Mouse (Mus musculus) kidney, postnatal 25 days (tissue): ENCODE results near the gene A830018L16Rik.

Source experiments
- DNase-seq, 2 experiments: peaks; one replicate each; pipeline ENCODE4 v3.0.0; 2021; ENCODE audit warnings: mixed read lengths in 2 of 2

A830018L16Rik gene

DNA sequence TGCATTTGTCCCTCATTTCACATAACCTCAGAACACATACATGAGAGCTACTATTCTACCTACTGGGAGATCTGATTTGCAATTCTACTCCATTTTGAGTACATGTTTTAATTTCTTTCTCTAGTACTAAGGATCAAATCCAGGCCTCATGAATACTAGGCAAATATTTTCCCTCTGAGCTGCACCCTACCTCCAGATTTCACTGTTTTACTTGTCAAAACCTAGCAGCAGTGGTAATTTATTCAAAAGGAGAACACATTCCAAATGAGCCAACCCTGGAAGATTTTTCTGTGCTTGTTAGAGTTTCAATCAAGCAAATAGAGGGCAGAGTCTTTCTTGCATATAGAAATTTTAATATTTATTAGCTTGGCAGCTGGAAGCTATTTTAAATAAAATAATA, 238.9 kb downstream of the A830018L16Rik start:
- no peak for DNase-seq

GRCm38 (mm10) chr1:11657341-11658060, 243.6 kb downstream of the A830018L16Rik start:
- DNase-seq: peak in 1 of 2 experiments; percentile 53

DNA sequence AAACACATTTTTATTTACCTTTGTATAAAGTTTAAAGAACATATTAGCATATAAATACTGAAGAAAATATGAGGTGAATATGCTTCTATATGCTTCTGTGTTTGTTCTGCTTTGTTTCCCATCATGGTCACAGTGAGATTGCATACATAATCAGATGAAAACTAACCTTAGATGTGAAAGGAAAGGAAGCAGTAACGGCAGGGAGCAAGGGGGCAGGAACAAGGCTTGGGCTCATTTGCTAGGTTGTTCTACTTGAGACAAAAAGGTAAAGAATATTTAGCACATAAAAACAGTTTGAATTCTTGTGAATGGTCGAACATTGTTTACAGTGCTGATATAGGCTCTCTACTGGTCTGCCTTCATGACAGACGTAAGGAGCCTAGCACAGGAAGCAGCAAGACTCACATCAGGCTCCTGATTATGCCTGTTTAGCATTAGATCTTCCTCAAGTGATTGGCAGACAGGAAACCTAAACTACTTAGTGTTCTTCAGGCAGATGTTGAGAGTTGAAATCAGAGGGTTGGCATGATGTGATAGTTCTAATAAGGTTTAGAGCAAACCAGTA, 244.2 kb downstream of the A830018L16Rik start:
- DNase-seq: no peak

- DNase-seq: no peak
Observed at GRCm38 (mm10) chr1:11744749-11745314, 330.9 kb downstream of the A830018L16Rik start.

- DNase-seq: no peak
Observed at GRCm38 (mm10) chr1:11748424-11748823, 334.5 kb downstream of the A830018L16Rik start.

DNA sequence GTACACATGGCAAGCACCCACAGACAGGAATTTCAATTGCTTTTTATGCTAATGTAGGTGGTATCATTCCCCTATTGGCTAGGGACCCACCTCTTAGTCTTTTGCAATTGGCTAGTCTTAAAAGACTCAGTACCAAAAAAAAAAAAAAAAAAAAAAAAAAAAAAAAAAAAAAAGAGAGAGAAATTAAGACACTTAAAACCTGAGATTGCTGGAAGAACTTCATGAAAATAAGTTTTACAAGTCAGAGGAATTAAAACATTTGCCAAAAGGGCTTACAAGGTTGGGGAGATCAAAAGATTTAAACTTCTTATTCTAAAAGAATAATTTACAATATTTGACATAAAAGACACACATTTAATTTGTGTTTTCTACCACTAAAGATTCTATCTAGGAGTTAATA, 336.2 kb downstream of the A830018L16Rik start:
- DNase-seq: no peak

DNA sequence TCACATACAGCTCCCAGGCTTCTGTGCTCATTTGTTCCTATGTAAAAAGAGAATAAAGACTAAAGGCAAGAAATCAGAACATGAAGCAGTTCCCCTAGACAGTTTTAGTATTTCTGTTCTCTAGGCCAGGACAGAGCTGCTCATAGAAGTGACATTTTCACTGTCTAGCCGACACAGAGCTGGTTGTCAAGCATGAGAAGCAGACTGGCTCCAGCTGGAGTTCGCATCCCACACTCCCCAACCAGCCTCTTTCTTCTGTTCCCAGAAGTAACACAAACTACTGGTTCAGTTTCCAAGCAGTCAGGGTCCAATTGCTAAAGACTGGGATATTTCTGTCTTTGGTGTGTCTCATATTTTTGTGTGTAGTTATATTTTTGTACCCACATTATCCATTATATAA, 336.7 kb downstream of the A830018L16Rik start:
- DNase-seq: no peak

GRCm38 (mm10) chr1:11751996-11752395, 338.1 kb downstream of the A830018L16Rik start:
- no peak for DNase-seq

DNA sequence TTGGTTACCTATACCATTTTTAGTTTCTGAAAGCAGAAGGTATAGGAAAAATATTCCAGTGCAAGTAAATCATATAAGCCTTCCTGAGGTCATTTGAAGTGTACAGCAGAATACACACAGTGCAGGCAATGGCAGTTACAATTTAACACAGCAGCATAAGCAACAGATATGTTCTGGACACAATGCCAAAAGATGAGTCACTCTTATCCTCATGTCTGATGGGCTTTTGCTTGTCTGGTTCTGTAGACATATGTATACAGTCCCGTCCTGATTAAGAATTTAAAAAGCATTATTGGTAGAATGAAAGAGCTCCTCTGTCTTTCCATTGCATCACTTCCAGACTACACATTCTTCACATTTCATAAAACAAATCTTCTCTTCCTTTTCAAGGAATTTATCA, 374.4 kb downstream of the A830018L16Rik start:
- DNase-seq: no peak

- DNase-seq: no peak
Observed at GRCm38 (mm10) chr1:11792820-11793219, 378.9 kb downstream of the A830018L16Rik start.

GRCm38 (mm10) chr1:11795666-11796065, 381.8 kb downstream of the A830018L16Rik start:
- no peak for DNase-seq

- no peak for DNase-seq
Observed at GRCm38 (mm10) chr1:11872847-11873246, 458.9 kb downstream of the A830018L16Rik start.

GRCm38 (mm10) chr1:11873573-11873972, 459.7 kb downstream of the A830018L16Rik start:
- DNase-seq: no peak

- no peak for DNase-seq
Observed at GRCm38 (mm10) chr1:11881706-11882105, 467.8 kb downstream of the A830018L16Rik start.

DNA sequence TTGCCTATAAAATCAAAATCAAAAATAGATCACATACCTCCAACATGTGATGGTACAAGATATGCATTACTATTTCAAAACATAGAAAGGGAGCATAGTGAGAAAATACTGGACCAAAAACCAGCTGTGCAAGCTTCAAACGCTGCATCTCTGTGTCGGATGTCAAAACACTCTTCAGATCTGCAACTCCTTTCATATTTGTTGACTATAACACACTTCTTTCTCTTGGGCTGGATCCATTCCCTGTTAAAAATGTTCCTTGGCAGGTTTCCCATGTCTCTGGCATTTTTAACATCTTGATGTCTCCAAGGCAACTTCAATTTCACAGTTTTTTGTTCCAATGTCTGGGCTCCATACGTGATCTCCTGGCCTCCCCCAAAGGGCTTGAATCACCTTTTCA, 481.8 kb downstream of the A830018L16Rik start:
- DNase-seq: no peak

DNA sequence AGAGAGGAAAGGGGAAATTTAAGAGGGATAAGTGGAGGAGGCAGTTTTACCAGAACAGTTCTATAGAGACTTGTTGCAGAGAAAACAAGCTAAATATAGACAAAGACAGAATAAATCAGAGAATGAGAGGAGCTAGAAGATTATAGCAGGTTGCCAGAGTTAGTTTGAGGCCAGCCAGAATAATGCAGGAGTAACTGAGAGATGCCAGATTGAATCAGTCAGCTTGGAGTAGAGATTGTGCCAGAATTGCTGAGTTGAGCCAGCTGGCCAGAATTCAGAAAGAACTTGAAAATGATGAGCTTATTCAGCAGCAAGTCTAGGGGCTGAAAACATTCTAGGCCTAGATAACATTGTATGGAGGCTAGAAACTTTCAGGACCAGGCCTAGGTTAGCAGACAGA, 502.0 kb downstream of the A830018L16Rik start:
- no peak for DNase-seq

GRCm38 (mm10) chr1:11936984-11937383, 523.1 kb downstream of the A830018L16Rik start:
- peak in 1 of 2 experiments; percentile 16 for DNase-seq

DNA sequence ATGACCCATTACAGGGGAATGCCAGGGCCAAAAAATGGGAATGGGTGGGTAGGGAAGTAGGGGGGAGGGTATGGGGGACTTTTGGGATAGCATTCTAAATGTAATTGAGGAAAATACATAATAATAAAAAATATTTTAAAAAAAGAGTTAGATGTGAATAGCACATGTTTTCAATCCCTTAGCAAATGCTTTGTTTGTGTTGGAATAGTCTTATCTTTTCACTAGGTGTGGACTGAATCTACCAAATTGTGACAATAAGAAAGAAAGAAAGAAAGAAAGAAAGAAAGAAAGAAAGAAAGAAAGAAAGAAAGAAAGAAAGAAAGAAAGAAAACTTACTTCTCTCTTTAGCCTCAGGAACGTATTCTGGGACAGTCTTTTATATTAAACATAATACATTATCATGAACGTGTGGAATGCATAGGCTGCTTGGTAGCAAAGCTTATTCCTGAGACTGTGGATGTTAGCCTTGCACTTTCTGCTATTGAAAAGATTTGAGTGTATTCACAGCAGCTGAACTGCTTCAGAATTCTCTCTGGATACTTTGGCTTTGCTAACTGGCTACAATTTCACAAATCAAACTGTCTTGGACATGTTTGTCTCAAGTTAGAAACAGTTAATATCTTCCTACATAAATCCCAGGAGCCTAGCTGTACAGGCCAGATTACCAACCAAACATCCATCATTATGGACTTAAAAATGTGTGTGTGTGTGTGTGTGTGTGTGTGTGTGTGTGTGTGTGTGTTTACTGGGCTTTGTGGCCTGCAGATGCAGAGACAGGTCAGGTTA, 545.7 kb downstream of the A830018L16Rik start:
- no peak for DNase-seq

GRCm38 (mm10) chr1:11982590-11983136, 568.8 kb downstream of the A830018L16Rik start:
- peak in 1 of 2 experiments; percentile 29 for DNase-seq

DNA sequence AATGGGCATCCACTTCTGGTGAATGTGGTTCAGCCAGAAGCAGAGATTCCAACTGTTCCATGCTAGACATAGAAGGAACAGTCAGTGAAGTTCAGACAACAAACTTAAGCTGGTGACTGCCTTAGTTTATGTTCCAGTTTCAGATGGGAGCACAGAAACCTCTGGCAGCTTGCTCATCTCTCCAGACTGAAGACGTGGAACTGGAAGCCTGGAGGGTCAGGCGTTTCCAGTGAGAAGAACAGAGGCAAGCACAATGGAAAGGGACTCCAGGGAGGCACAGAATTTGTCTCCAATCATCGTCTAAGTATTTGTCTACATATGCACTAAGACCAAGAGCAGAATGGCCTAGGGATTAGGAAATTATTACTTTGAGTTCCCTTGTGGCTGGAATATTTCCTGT, 576.1 kb downstream of the A830018L16Rik start:
- DNase-seq: no peak

- no peak for DNase-seq
Observed at GRCm38 (mm10) chr1:11996297-11996878, 582.5 kb downstream of the A830018L16Rik start.

DNA sequence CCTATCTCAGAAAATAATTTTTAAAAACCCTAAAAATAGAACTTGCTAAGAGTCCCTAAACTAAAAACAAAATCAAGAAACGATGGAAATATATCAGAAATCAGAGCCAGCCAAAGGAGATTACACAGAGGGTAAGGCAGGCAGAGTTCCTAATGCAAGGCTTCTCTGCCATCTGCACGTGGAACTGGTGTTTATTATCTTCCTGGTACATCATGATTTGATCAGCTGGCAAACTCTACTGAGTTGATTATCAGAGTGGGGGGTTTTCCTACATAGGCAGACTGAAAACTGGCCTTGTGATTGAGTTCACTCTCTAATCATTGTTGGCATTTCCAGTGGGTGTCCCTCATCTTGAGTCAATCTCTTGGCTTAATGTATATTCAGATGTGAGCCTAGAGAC, 583.7 kb downstream of the A830018L16Rik start:
- no peak for DNase-seq

- DNase-seq: no peak
Observed at GRCm38 (mm10) chr1:12000557-12000956, 586.7 kb downstream of the A830018L16Rik start.
